Mouse (Mus musculus) layer of hippocampus, postnatal 10 days (tissue): ENCODE results near the gene Pno1. TPM values are rescaled to one million over a fixed set of nuclear protein-coding genes. Genes with fewer than 3 reads are reported as not detected.

ENCODE experiments used
- DNase-seq, 2 experiments: peaks; one replicate each; pipeline ENCODE4 v3.0.0; 2021; ENCODE audit warnings: low spot score in 2 of 2
- total RNA-seq, 2 experiments: library from RNA; stranded (reverse); gene quantifications; 2 replicates each; pipeline ENCODE4 v1.2.3; 2021

Gene Pno1
- total RNA-seq, 2 experiments from 2014 or later, result 35.0 to 36.0 TPM

DNA sequence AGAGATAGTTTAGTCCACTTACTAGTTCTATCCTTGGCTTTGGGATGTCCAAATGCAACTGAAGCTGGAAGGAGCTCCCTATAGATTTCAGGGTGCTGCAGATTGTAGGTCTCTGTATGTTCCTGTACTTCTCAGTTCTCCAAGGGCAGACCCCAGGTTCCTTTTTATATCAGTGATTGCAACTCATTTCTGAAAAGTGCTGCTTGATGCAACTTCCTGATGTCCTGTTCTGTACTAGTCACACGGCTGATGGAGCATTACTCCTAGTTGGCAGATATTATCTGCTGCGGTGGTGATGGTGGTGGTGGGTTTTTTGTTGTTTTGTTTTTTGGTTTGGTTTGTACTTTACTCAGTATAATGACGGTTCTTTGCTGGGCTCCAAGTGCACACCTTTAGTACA is 30.6 kb downstream of the Pno1 start:
- DNase-seq, result no peak

DNA sequence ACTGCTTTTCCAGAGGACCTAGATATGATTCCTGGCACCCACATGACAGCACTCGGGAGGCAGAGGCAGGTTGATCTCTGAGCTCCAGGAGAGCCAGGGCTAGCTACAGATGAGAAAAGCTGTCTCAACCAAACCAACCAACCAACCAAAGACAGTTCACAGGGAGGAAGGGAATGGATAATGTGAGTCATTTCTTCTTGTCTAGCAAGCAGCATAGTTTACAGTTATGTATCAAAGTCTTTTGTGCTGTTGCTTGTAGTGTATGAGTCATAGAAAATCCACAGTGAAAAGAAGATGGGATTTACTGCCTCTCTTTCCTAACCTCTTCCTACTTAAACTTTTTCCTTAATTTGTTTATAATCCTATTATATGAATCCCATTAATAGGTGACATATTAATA is 34.7 kb downstream of the Pno1 start:
- no peak for DNase-seq

DNA sequence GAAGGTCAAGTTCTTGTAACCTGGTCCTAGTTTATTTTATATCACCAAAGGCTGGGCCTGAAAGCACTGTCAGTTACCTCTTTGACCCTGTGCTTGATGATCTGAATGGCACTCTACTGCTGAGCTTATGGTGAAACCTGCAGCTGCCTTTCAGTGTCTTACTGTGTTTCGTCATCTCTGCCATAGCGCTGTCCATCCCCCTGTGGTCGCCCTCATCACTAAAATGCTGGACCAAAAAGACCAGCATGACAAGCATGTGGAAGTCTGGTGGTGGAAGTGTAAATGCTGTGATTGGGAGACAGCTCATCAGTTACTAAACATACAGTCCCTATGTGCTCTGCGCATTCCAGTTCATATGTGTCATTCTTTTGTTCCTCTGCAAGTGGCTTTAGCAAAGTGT is 39.1 kb downstream of the Pno1 start:
- DNase-seq, result no peak

DNA sequence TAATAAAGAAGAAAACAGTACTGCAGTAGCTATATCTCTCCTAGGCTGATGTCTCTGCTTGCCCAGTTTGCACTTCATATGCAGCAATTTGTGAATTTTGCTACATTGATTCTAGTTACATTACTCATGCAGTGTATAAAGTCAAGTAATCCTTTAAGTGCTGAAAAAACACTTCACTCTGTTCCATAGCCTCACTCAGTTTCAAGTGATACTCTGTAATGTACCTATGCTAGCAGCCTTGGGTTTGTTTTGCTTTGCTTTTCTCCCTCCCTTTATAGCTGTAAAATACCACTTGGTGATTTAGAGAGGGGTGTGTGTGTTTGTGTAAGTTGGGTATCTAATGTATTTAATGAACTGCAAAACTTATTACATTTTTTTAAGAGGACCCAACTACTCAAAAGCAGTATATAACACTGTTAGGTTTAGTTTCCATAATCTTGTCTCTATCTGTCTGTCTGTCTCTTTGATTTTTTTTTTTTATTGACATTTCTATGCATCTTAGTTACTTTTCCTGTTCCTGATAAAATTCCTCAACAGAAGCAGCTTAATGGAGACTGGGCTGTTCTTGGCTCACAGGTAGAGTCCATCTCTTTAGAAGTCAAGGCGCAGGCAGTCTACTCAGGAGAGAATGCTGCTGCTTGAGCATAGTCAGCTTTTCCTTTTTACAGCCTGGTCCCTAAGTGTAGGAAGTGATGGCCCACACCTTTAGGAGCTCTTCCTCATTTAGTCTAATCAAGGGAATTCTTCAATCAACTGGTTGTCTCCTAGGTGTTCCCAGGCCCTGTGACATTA is 40.2 kb downstream of the Pno1 start:
- no peak for DNase-seq

GRCm38 (mm10) chr11:17169262-17169661 is 42.1 kb downstream of the Pno1 start:
- DNase-seq, result no peak

GRCm38 (mm10) chr11:17166627-17167026 is 44.7 kb downstream of the Pno1 start:
- no peak for DNase-seq

- DNase-seq, result no peak
These were observed 47.4 kb downstream of the Pno1 start for GRCm38 (mm10) chr11:17163956-17164355.

- DNase-seq, result peak; percentile 46 to 56
These were observed 51.1 kb downstream of the Pno1 start for GRCm38 (mm10) chr11:17160242-17160641.

DNA sequence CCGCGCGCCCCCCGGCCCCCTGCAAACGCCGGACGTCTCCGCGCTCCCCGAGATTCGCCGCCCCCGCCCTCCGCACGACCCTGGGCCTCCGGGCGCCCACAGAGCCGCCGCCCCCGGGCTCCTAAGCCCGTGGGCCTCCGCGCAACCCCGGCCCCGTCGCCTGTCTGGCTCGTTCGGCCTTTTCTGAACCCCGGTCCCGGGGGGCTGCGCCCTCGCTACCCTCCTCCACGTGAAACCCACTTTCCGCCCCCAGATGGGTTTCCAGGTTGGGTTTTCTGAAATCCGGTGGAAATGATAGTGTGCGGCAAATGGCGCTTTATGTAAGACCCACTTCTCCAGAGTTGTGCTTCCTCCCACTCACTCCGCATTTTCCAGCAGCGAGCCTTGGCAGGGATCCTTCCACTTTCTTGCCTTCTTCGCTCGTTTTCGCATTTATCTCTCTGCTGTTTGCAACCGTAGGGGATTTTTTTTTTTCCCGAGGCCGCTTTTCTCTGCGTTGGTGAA is 51.6 kb downstream of the Pno1 start:
- peak; percentile 56 to 64 for DNase-seq

DNA sequence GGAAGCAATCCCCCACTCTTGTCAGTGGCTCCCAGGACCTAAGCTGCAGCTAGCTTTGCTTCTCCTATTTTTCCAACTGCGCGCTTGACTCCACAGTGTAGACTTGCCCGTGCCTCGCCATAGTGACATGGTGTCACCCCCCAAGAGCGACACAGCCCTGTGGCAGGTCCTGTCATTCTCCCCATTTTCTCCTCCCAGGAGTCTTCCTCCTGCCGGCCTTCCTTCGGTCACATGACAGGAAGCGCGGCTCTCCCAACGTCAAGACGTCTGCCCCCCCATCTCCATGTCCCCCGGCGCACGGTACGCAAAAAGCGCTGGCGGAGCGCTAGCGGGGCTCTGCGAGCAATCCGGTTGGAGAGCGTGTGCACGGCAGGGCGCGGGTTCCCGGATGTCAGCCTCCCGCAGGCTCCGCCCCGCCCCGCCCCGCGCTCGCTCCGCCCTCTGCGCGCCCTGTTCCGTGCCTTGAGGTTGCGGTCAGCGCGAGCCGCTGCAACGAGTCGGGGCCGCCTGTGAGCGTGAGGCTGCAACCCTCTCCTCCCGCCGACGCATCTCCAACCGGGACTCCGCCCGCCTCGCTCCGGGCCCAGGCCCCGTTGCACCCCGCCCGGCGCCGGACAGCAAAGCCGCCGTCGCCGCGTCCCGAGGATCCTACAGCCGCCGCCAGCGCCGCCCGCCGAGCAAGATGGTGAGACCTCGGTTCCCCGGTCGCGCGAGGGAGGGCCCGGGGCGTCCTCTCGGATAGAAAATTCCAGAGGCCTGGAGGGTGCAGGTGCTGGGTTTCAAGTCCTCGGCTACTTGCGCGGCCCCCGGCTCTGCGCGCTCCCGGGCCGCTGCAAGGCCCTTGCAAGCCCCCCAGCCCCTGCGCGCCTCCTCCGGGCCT is 52.3 kb downstream of the Pno1 start, which contains the start of gene Ppp3r1:
Gene Ppp3r1, plus strand, starts transcription at position 406 of the 880 bp plus-strand sequence.
- peak; percentile 96 to 98 for DNase-seq

Other genes starting within 250 kb of the Pno1 start
- gene Cnrip1, start 160.0 kb downstream of the Pno1 start, total RNA-seq, result 100 to 1,000 TPM; 154 to 175 TPM
- 1 to 10 TPM; 4.5 to 4.6 TPM for gene Plek, start 159.2 kb downstream of the Pno1 start, total RNA-seq
- 100 to 1,000 TPM; 423 to 437 TPM for gene Ppp3r1, start 52.3 kb downstream of the Pno1 start, total RNA-seq
- 1 to 10 TPM; 6.3 to 7.5 TPM for gene Wdr92, start 29.5 kb downstream of the Pno1 start, total RNA-seq
- gene C1d, start 46.0 kb upstream of the Pno1 start, total RNA-seq, result 10 to 100 TPM; 68.0 to 80.1 TPM